Mouse (Mus musculus): ENCODE data around the gene Dnase1l2. TPM values are rescaled to one million over a fixed set of nuclear protein-coding genes. Genes with fewer than 3 reads are reported as not detected.

Dnase1l2 gene
- 13.0 and 17.2 TPM in 2 replicates for polyA plus RNA-seq (2015; fragmentation: Nextera tagmentation; extraction: Ambion mirVana)

GRCm38 (mm10) chr17:24442632-24443155 lies at the start of gene Dnase1l2:
Dnase1l2 (minus strand) TSS chr17:24443105.
- H3K4me1 ChIP-seq: no peaks in the 10 kb centered on the region
- no peaks in the 10 kb centered on the region for H3K27me3 ChIP-seq
- no peak within 1 kb of the TSS for H3K4me2 ChIP-seq (replicated peaks)
- WGBS: 58% methylated on average over 7 of the region's 7 CpGs
- H3K9me3 ChIP-seq (replicated peaks): no peaks in the 10 kb centered on the region
- peak within 1 kb of the TSS; percentile 55; the same call in 1 of the 2 replicates for H3K27ac ChIP-seq (replicated peaks)
- no peak for ATAC-seq (ENCODE audit: insufficient number of reproducible peaks, low FRiP score, low TSS enrichment, low read depth)
- H3K9ac ChIP-seq: no peak within 1 kb of the TSS
- peaks cover 78% of the 10 kb centered on the region for H3K36me3 ChIP-seq
- no peak within 1 kb of the TSS for H3K4me3 ChIP-seq (replicated peaks)

DNA sequence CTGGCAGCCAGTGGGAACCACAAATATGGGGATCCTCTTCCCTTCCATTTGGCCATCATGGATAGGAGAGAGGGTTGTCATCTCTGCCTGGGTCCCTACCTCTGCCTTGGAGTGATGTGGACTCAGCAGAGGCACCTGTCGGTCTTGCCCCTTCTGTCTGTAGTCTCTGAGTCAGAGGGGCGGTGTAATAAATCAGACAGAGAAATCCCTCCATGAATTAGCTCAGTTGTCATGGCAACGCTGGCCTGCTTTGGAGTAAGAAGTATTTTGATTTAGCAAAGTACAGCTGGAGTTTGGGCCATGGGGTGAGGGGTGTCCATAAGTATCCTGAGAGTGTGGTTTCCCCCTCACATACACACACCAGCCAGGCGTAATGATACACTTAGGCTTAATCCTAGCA lies 47.5 kb upstream of the Dnase1l2 start:
- no peak overlapping the region for H3K27ac ChIP-seq (replicated peaks)
- no peak overlapping the region for H3K4me2 ChIP-seq (replicated peaks)
- H3K36me3 ChIP-seq: no peaks in the 10 kb centered on the region
- no peaks in the 10 kb centered on the region for H3K9me3 ChIP-seq (replicated peaks)
- H3K9ac ChIP-seq: no peak overlapping the region
- ATAC-seq (ENCODE audit: insufficient number of reproducible peaks, low FRiP score, low TSS enrichment, low read depth): no peak
- H3K4me1 ChIP-seq: peaks cover 20% of the 10 kb centered on the region
- 78% methylated on average over 4 of the region's 4 CpGs for whole genome bisulfite sequencing
- peaks cover 23% of the 10 kb centered on the region for H3K27me3 ChIP-seq
- H3K4me3 ChIP-seq (replicated peaks): no peak overlapping the region

DNA sequence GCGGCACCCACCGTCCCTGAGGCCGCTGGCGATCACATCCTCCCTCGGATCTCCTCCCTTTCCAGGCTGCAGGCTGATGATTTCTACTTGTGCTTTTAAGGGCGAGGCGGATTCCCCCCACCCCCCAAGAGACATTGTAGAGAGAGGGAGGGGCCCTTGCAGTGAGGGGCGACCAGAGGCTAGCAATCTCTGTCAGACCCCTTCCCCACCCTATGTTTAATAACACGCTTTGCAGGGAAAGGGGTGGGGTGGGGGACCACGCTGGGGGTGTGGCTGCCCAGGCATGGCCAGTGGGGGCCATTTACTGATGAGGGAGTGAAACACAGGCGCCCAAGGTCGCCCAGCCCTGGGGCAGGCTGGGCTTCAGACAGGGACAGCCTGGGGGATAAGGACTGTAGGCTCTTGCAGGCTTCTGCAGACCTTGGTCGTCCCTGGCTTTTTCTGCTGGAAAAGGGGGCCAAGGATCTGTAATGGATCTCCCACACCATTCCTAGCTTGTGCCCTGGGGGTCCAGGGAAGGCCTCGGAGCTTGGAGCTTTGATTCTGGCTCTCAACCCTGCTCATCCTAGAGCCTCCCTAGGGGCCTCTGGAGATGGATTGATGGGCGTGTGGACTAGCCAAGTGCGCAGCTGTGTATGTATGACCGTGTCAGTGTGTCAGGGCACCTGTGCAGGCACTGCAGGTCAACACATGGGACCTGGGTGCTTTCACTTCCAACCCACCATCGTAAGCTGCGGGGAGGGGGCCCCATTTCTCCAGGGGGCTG lies 46.5 kb upstream of the Dnase1l2 start:
- Histone ChIP-seq H3K27me3 (peaks cover 23% of the 10 kb centered on the region), H3K27ac (replicated peaks) (no peak overlapping the region), H3K4me2 (replicated peaks) (peak overlapping the region; percentile 98), H3K9ac (peak overlapping the region; percentile 68), H3K36me3 (no peaks in the 10 kb centered on the region), H3K4me3 (replicated peaks) (peak overlapping the region; percentile 68), H3K4me1 (peaks cover 22% of the 10 kb centered on the region), H3K9me3 (replicated peaks) (no peaks in the 10 kb centered on the region)
- no peak for ATAC-seq (ENCODE audit: insufficient number of reproducible peaks, low FRiP score, low TSS enrichment, low read depth)
- WGBS: 21% methylated on average over 19 of the region's 19 CpGs

DNA sequence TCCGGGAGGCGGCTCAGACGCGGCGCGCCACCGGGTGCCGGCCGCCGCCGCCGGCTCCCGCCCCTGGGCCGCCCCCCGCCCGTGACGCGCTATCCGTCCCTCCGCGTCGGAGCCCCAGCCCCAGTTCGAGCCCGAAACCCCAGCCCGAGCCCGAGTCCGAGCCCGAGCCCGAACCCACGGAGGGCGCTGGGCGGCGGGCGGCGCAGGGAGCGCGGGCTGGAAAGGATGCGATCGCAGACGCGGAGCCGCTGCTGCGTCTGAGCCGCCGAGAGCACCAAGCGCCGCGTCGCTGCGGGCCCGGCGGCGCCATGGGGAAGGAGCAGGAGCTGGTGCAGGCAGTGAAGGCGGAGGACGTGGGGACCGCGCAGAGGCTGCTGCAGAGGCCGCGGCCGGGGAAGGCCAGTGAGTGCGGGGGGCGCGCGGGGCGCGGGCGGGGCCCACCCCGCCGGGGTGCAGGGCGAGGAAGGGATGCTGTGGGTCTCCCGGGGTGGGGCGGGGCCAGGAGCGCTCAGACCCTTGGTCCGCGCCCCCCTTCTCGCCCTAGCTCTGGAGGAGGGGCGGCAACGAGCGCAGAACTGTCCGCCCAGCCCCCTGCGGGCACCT lies 45.9 kb upstream of the Dnase1l2 start:
- H3K4me2 ChIP-seq (replicated peaks): peak overlapping the region; percentile 98
- peak overlapping the region; percentile 68 for H3K4me3 ChIP-seq (replicated peaks)
- peak; percentile 66 for ATAC-seq (ENCODE audit: insufficient number of reproducible peaks, low FRiP score, low TSS enrichment, low read depth)
- H3K36me3 ChIP-seq: no peaks in the 10 kb centered on the region
- H3K4me1 ChIP-seq: peaks cover 22% of the 10 kb centered on the region
- peak overlapping the region; percentile 68 for H3K9ac ChIP-seq
- under 1% methylated on average over 68 of the region's 81 CpGs for WGBS
- no peaks in the 10 kb centered on the region for H3K9me3 ChIP-seq (replicated peaks)
- 0 out of 2 replicates have a peak overlapping the region, but pooled peaks have one; percentile 34 for H3K27ac ChIP-seq (replicated peaks)
- peaks cover 23% of the 10 kb centered on the region for H3K27me3 ChIP-seq

- no peaks in the 10 kb centered on the region for H3K36me3 ChIP-seq
- peak; percentile 25; the same call in 1 of the 2 replicates for ATAC-seq (ENCODE audit: insufficient number of reproducible peaks, low FRiP score, low TSS enrichment, low read depth)
- H3K27ac ChIP-seq (replicated peaks): 0 out of 2 replicates have a peak within 1 kb of the TSS, but pooled peaks have one; percentile 34
Observed at GRCm38 (mm10) chr17:24488186-24488661, 45.3 kb upstream of the Dnase1l2 start, which contains the start of gene Caskin1. Caskin1 (plus strand) TSS chr17:24488601.

GRCm38 (mm10) chr17:24485090-24485860 lies 42.4 kb upstream of the Dnase1l2 start:
- H3K4me3 ChIP-seq (replicated peaks): no peak overlapping the region
- H3K27me3 ChIP-seq: peaks cover 22% of the 10 kb centered on the region
- peaks cover 22% of the 10 kb centered on the region for H3K4me1 ChIP-seq
- no peak overlapping the region for H3K9ac ChIP-seq
- no peak overlapping the region for H3K27ac ChIP-seq (replicated peaks)
- H3K4me2 ChIP-seq (replicated peaks): no peak overlapping the region
- no peak for ATAC-seq (ENCODE audit: insufficient number of reproducible peaks, low FRiP score, low TSS enrichment, low read depth)
- H3K9me3 ChIP-seq (replicated peaks): no peaks in the 10 kb centered on the region
- H3K36me3 ChIP-seq: no peaks in the 10 kb centered on the region
- 45% methylated on average over 11 of the region's 11 CpGs for WGBS

More at GRCm38 (mm10) chr17:24488186-24488661, 45.3 kb upstream of the Dnase1l2 start, which contains the start of gene Caskin1:
- Histone ChIP-seq H3K9ac (peak within 1 kb of the TSS; percentile 68), H3K4me3 (replicated peaks) (peak within 1 kb of the TSS; percentile 68), H3K4me1 (peaks cover 22% of the 10 kb centered on the region), H3K9me3 (replicated peaks) (no peaks in the 10 kb centered on the region), H3K4me2 (replicated peaks) (peak within 1 kb of the TSS; percentile 98), H3K27me3 (peaks cover 23% of the 10 kb centered on the region)
- WGBS: 1% methylated on average over 45 of the region's 45 CpGs

GRCm38 (mm10) chr17:24483495-24483894 lies 40.6 kb upstream of the Dnase1l2 start:
- 77% methylated on average over 3 of the region's 3 CpGs for WGBS
- no peaks in the 10 kb centered on the region for H3K36me3 ChIP-seq
- no peak overlapping the region for H3K27ac ChIP-seq (replicated peaks)
- H3K4me3 ChIP-seq (replicated peaks): no peak overlapping the region
- H3K4me2 ChIP-seq (replicated peaks): no peak overlapping the region
- peaks cover 13% of the 10 kb centered on the region for H3K4me1 ChIP-seq
- ATAC-seq (ENCODE audit: insufficient number of reproducible peaks, low FRiP score, low TSS enrichment, low read depth): no peak
- H3K9me3 ChIP-seq (replicated peaks): no peaks in the 10 kb centered on the region
- H3K27me3 ChIP-seq: peaks cover 9% of the 10 kb centered on the region
- no peak overlapping the region for H3K9ac ChIP-seq

GRCm38 (mm10) chr17:24481027-24481815 lies 38.3 kb upstream of the Dnase1l2 start:
- Histone ChIP-seq H3K27me3 (no peaks in the 10 kb centered on the region), H3K4me1 (peaks cover 17% of the 10 kb centered on the region), H3K9ac (no peak overlapping the region), H3K4me2 (replicated peaks) (no peak overlapping the region), H3K4me3 (replicated peaks) (no peak overlapping the region), H3K27ac (replicated peaks) (no peak overlapping the region), H3K9me3 (replicated peaks) (no peaks in the 10 kb centered on the region), H3K36me3 (peaks cover 13% of the 10 kb centered on the region)
- 93% methylated on average over 20 of the region's 20 CpGs for WGBS
- no peak for ATAC-seq (ENCODE audit: insufficient number of reproducible peaks, low FRiP score, low TSS enrichment, low read depth)

GRCm38 (mm10) chr17:24480201-24480826 lies 37.4 kb upstream of the Dnase1l2 start:
- H3K4me3 ChIP-seq (replicated peaks): no peak overlapping the region
- H3K4me1 ChIP-seq: peaks cover 13% of the 10 kb centered on the region
- H3K4me2 ChIP-seq (replicated peaks): no peak overlapping the region
- H3K9me3 ChIP-seq (replicated peaks): no peaks in the 10 kb centered on the region
- no peak overlapping the region for H3K27ac ChIP-seq (replicated peaks)
- no peak overlapping the region for H3K9ac ChIP-seq
- WGBS: 45% methylated on average over 3 of the region's 3 CpGs
- ATAC-seq (ENCODE audit: insufficient number of reproducible peaks, low FRiP score, low TSS enrichment, low read depth): no peak
- H3K27me3 ChIP-seq: no peaks in the 10 kb centered on the region
- H3K36me3 ChIP-seq: peaks cover 22% of the 10 kb centered on the region

DNA sequence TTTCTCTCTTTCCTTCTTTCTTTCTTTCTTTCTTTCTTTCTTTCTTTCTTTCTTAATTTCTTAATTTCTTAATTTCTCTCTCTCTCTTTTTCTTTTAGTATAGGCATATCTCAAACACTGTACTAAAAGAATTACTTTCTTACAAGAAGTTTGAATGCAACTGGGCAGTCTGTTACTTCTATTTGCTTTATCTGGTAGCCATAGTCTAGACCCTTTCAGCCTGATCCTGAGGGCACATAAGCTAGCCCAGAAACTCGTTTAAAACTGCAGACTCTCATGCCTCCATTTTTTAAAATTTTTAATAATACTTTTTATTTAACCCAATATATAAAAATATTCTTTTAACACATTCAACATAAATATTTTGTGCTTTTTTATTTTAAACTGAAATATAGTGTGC lies 36.5 kb upstream of the Dnase1l2 start:
- Histone ChIP-seq H3K4me2 (replicated peaks) (0 out of 2 replicates have a peak overlapping the region, but pooled peaks have one; percentile 61), H3K4me3 (replicated peaks) (peak overlapping the region; percentile 87), H3K27me3 (no peaks in the 10 kb centered on the region), H3K9me3 (replicated peaks) (no peaks in the 10 kb centered on the region), H3K36me3 (peaks cover 31% of the 10 kb centered on the region), H3K9ac (no peak overlapping the region), H3K27ac (replicated peaks) (0 out of 2 replicates have a peak overlapping the region, but pooled peaks have one; percentile 48), H3K4me1 (peaks cover 12% of the 10 kb centered on the region)
- no peak for ATAC-seq (ENCODE audit: insufficient number of reproducible peaks, low FRiP score, low TSS enrichment, low read depth)
- 15% methylated on average over 1 of the region's 1 CpGs for whole genome bisulfite sequencing

Data from embryonic facial prominence, embryonic 15.5 days (tissue).